Mouse (Mus musculus): ENCODE measurements around the gene Phf6. TPM values are rescaled to one million over a fixed set of nuclear protein-coding genes. Genes with fewer than 3 reads are reported as not detected.

Phf6 gene
- total and polyA plus RNA-seq, 3 experiments, result 19.8 to 59.7 (median 29.4) TPM

GRCm38 (mm10) chrX:52929779-52930178 is 17.7 kb downstream of the Phf6 start:
- H3K27me3 ChIP-seq (replicated peaks), result no peaks in the 10 kb centered on the region
- in situ Hi-C loops (cut with MboI; ENCODE audit: low pct_ligation_motif_present, low pct_unique_long_range_greater_than_20kb, low sequenced_read_pairs), result no loop called here
- no peak overlapping the region for H3K4me2 ChIP-seq (ENCODE audit: insufficient read depth, low read depth, poor library complexity, severe bottlenecking)
- TF ChIP-seq BHLHE40 (IDR thresholded peaks at IDR 0.05; ENCODE audit: low read depth, low read length) (peak; percentile 87), HCFC1 (IDR thresholded peaks at IDR 0.05; ENCODE audit: low read depth, low read length) (no peak), MYC (IDR thresholded peaks at IDR 0.05; ENCODE audit: low read depth, low read length) (0 out of 2 replicates have a peak, but pooled peaks have one; percentile 43), POLR2AphosphoS2 (IDR thresholded peaks at IDR 0.05; ENCODE audit: low read depth, low read length) (no peak), IRF4 (IDR thresholded peaks at IDR 0.05; ENCODE audit: low read depth, low read length) (peak; percentile 81), EP300 (IDR thresholded peaks at IDR 0.05; ENCODE audit: low read length) (peak; percentile 53), MAX (IDR thresholded peaks at IDR 0.05; ENCODE audit: low read length) (0 out of 2 replicates have a peak, but pooled peaks have one; percentile 12), MEF2A (IDR thresholded peaks at IDR 0.05; ENCODE audit: borderline replicate concordance, low read depth, low read length) (peak; percentile 87), ZNF384 (IDR thresholded peaks at IDR 0.05; ENCODE audit: low read depth, low read length) (peak; percentile 94)
- H3K27ac ChIP-seq (ENCODE audit: insufficient read depth, low read depth), result peak overlapping the region; percentile 93; the same call in 1 of the 2 replicates
- no peak overlapping the region for H3K9ac ChIP-seq (ENCODE audit: insufficient read depth, low read depth)
- peaks cover 2% of the 10 kb centered on the region; the same call in 1 of the 2 replicates for H3K79me2 ChIP-seq (replicated peaks; ENCODE audit: control insufficient read depth, extremely low read depth, insufficient read depth, poor library complexity, severe bottlenecking)
- peaks cover 2 to 26% of the 10 kb centered on the region in 2 experiments; a peak in 3 of 4 replicates for H3K4me1 ChIP-seq (ENCODE audit: control insufficient read depth in 1 of 2, insufficient read depth in 2 of 2)
- peak; percentile 45 for DNase-seq (ENCODE audit: extremely low read depth)
- peaks cover 0 to 2% of the 10 kb centered on the region in 2 experiments for H3K36me3 ChIP-seq (replicated peaks in 1 of 2; ENCODE audit: control insufficient read depth in 1 of 2, insufficient read depth in 1 of 2, low read length in 1 of 2)
- dilution Hi-C loops (cut with MboI; ENCODE audit: extremely low pct_ligation_motif_present, extremely low pct_unique_long_range_greater_than_20kb, low sequenced_read_pairs), result no loop called here
- H3K4me3 ChIP-seq (replicated peaks in 1 of 3; ENCODE audit: low read depth in 2 of 3, low read length in 2 of 3, poor library complexity in 1 of 3), result no peak overlapping the region
- no peaks in the 10 kb centered on the region for H3K9me3 ChIP-seq (replicated peaks; ENCODE audit: low read length)

GRCm38 (mm10) chrX:52930191-52930590 is 18.1 kb downstream of the Phf6 start:
- Histone ChIP-seq H3K9ac (ENCODE audit: insufficient read depth, low read depth) (no peak overlapping the region), H3K9me3 (replicated peaks; ENCODE audit: low read length) (no peaks in the 10 kb centered on the region), H3K27me3 (replicated peaks) (no peaks in the 10 kb centered on the region), H3K27ac (ENCODE audit: insufficient read depth, low read depth) (peak overlapping the region; percentile 93), H3K4me2 (ENCODE audit: insufficient read depth, low read depth, poor library complexity, severe bottlenecking) (no peak overlapping the region; the same call in 1 of the 2 replicates), H3K36me3 (replicated peaks in 1 of 2; ENCODE audit: control insufficient read depth in 1 of 2, insufficient read depth in 1 of 2, low read length in 1 of 2) (peaks cover 0 to 5% of the 10 kb centered on the region in 2 experiments), H3K4me3 (replicated peaks in 1 of 3; ENCODE audit: low read depth in 2 of 3, low read length in 2 of 3, poor library complexity in 1 of 3) (no peak overlapping the region), H3K4me1 (ENCODE audit: control insufficient read depth in 1 of 2, insufficient read depth in 2 of 2) (peaks cover 2 to 24% of the 10 kb centered on the region in 2 experiments; a peak in 3 of 4 replicates), H3K79me2 (replicated peaks; ENCODE audit: control insufficient read depth, extremely low read depth, insufficient read depth, poor library complexity, severe bottlenecking) (peaks cover 2% of the 10 kb centered on the region; the same call in 1 of the 2 replicates)
- dilution Hi-C loops (cut with MboI; ENCODE audit: extremely low pct_ligation_motif_present, extremely low pct_unique_long_range_greater_than_20kb, low sequenced_read_pairs), result no loop called here
- no peak for DNase-seq (ENCODE audit: extremely low read depth)
- TF ChIP-seq ZC3H11A (IDR thresholded peaks at IDR 0.05; ENCODE audit: low read depth, low read length), result no peak
- TF ChIP-seq ZNF384 (IDR thresholded peaks at IDR 0.05; ENCODE audit: low read depth, low read length), result 0 out of 2 replicates have a peak, but pooled peaks have one; percentile 1
- TF ChIP-seq UBTF (IDR thresholded peaks at IDR 0.05; ENCODE audit: low read depth, low read length), result no peak
- no peak for TF ChIP-seq ELF1 (IDR thresholded peaks at IDR 0.05; ENCODE audit: low read depth, low read length)
- TF ChIP-seq SIN3A (IDR thresholded peaks at IDR 0.05; ENCODE audit: low read length), result no peak
- in situ Hi-C loops (cut with MboI; ENCODE audit: low pct_ligation_motif_present, low pct_unique_long_range_greater_than_20kb, low sequenced_read_pairs), result no loop called here

GRCm38 (mm10) chrX:52932161-52932560 is 20.1 kb downstream of the Phf6 start:
- TF ChIP-seq USF1 (IDR thresholded peaks at IDR 0.05; ENCODE audit: low read depth, low read length) (no peak), MEF2A (IDR thresholded peaks at IDR 0.05; ENCODE audit: borderline replicate concordance, low read depth, low read length) (peak; percentile 37; the same call in 1 of the 2 replicates)
- in situ Hi-C loops (cut with MboI; ENCODE audit: low pct_ligation_motif_present, low pct_unique_long_range_greater_than_20kb, low sequenced_read_pairs) (no loop called here), dilution Hi-C loops (cut with MboI; ENCODE audit: extremely low pct_ligation_motif_present, extremely low pct_unique_long_range_greater_than_20kb, low sequenced_read_pairs) (no loop called here)
- H3K4me2 ChIP-seq (ENCODE audit: insufficient read depth, low read depth, poor library complexity, severe bottlenecking), result no peak overlapping the region
- H3K27ac ChIP-seq (ENCODE audit: insufficient read depth, low read depth), result no peak overlapping the region
- H3K4me1 ChIP-seq (ENCODE audit: control insufficient read depth in 1 of 2, insufficient read depth in 2 of 2), result peaks cover 2 to 15% of the 10 kb centered on the region in 2 experiments; a peak in 3 of 4 replicates
- peaks cover 2% of the 10 kb centered on the region; the same call in 1 of the 2 replicates for H3K79me2 ChIP-seq (replicated peaks; ENCODE audit: control insufficient read depth, extremely low read depth, insufficient read depth, poor library complexity, severe bottlenecking)
- H3K9me3 ChIP-seq (replicated peaks; ENCODE audit: low read length), result no peaks in the 10 kb centered on the region
- H3K27me3 ChIP-seq (replicated peaks), result no peaks in the 10 kb centered on the region
- H3K36me3 ChIP-seq (replicated peaks in 1 of 2; ENCODE audit: control insufficient read depth in 1 of 2, insufficient read depth in 1 of 2, low read length in 1 of 2), result peaks cover 2 to 17% of the 10 kb centered on the region in 2 experiments
- no peak overlapping the region for H3K9ac ChIP-seq (ENCODE audit: insufficient read depth, low read depth)
- no peak for DNase-seq (ENCODE audit: extremely low read depth)
- no peak overlapping the region for H3K4me3 ChIP-seq (replicated peaks in 1 of 3; ENCODE audit: low read depth in 2 of 3, low read length in 2 of 3, poor library complexity in 1 of 3)
